Mouse (Mus musculus): ENCODE data around the gene Vmn1r15.

The Vmn1r15 gene

GRCm38 (mm10) chr6:57257652-57258051 lies at the start of gene Vmn1r15:
Vmn1r15 (plus strand) TSS chr6:57257952.
- in situ Hi-C loops (cut with MboI, MseI) = no loop called here

- in situ Hi-C loops (cut with MboI, MseI) = no loop called here
These were observed 26.4 kb upstream of the Vmn1r15 start, which contains the start of gene Vmn1r14 for GRCm38 (mm10) chr6:57231386-57231785. Vmn1r14 (plus strand) TSS chr6:57231686.

- in situ Hi-C loops (cut with MboI, MseI) = no loop called here
These were observed 3.2 kb downstream of the Vmn1r15 start for GRCm38 (mm10) chr6:57260990-57261389.

- in situ Hi-C loops (cut with MboI, MseI) = no loop called here
These were observed 14.1 kb downstream of the Vmn1r15 start for GRCm38 (mm10) chr6:57271881-57272280.

- in situ Hi-C loops (cut with MboI, MseI) = no loop called here
These were observed 14.8 kb downstream of the Vmn1r15 start for GRCm38 (mm10) chr6:57272517-57272916.

- in situ Hi-C loops (cut with MboI, MseI) = no loop called here
These were observed 21.2 kb downstream of the Vmn1r15 start for GRCm38 (mm10) chr6:57278952-57279351.

Measured in T-helper 2 cell (primary cell).